Mouse (Mus musculus): ENCODE measurements around the gene Shpk. TPM values are rescaled to one million over a fixed set of nuclear protein-coding genes. Genes with fewer than 3 reads are reported as not detected.
A peak's percentile ranks its signal among the peaks of the same experiment; 100 is the strongest.

Shpk gene
- 1 to 10 TPM; 3.0 to 4.1 TPM for total RNA-seq (2021)

- DNase-seq (ENCODE audit: extremely low spot score in 1 of 2, low spot score in 1 of 2) = peak; percentile 88 to 89
These were observed at the start of gene Shpk for GRCm38 (mm10) chr11:73199230-73199712. Gene Shpk, plus strand, starts transcription at chr11:73199460.

GRCm38 (mm10) chr11:73155071-73155470 is 44.2 kb upstream of the Shpk start:
- DNase-seq (ENCODE audit: extremely low spot score in 1 of 2, low spot score in 1 of 2) = no peak

GRCm38 (mm10) chr11:73159957-73160810 is 39.1 kb upstream of the Shpk start, which contains the start of gene P2rx5:
Gene P2rx5, plus strand, starts transcription at chr11:73160421.
- peak in 1 of 2 experiments; percentile 10 for DNase-seq (ENCODE audit: extremely low spot score in 1 of 2, low spot score in 1 of 2)

- DNase-seq (ENCODE audit: extremely low spot score in 1 of 2, low spot score in 1 of 2) = no peak
These were observed 38.5 kb upstream of the Shpk start for GRCm38 (mm10) chr11:73160811-73161200.

GRCm38 (mm10) chr11:73161616-73162015 is 37.6 kb upstream of the Shpk start:
- no peak for DNase-seq (ENCODE audit: extremely low spot score in 1 of 2, low spot score in 1 of 2)

- DNase-seq (ENCODE audit: extremely low spot score in 1 of 2, low spot score in 1 of 2) = no peak
These were observed 37.0 kb upstream of the Shpk start for GRCm38 (mm10) chr11:73162284-73162683.

- DNase-seq (ENCODE audit: extremely low spot score in 1 of 2, low spot score in 1 of 2) = no peak
These were observed 31.2 kb upstream of the Shpk start for GRCm38 (mm10) chr11:73168071-73168470.

GRCm38 (mm10) chr11:73168576-73168975 is 30.7 kb upstream of the Shpk start:
- DNase-seq (ENCODE audit: extremely low spot score in 1 of 2, low spot score in 1 of 2) = no peak

GRCm38 (mm10) chr11:73169231-73169630 is 30.0 kb upstream of the Shpk start:
- peak in 1 of 2 experiments; percentile 74 for DNase-seq (ENCODE audit: extremely low spot score in 1 of 2, low spot score in 1 of 2)

GRCm38 (mm10) chr11:73172186-73172585 is 27.1 kb upstream of the Shpk start:
- DNase-seq (ENCODE audit: extremely low spot score in 1 of 2, low spot score in 1 of 2) = no peak

- no peak for DNase-seq (ENCODE audit: extremely low spot score in 1 of 2, low spot score in 1 of 2)
These were observed 23.6 kb upstream of the Shpk start for GRCm38 (mm10) chr11:73175612-73176011.

- no peak for DNase-seq (ENCODE audit: extremely low spot score in 1 of 2, low spot score in 1 of 2)
These were observed 23.1 kb upstream of the Shpk start for GRCm38 (mm10) chr11:73176186-73176585.

- DNase-seq (ENCODE audit: extremely low spot score in 1 of 2, low spot score in 1 of 2) = peak; percentile 88 to 94
These were observed 22.4 kb upstream of the Shpk start, which contains the start of the genes Emc6 and Tax1bp3 for GRCm38 (mm10) chr11:73176608-73177508. Gene Emc6, minus strand, starts transcription at chr11:73177037. Gene Tax1bp3, plus strand, starts transcription at chr11:73177083.

- DNase-seq (ENCODE audit: extremely low spot score in 1 of 2, low spot score in 1 of 2) = peak in 1 of 2 experiments; percentile 23
These were observed 21.8 kb upstream of the Shpk start for GRCm38 (mm10) chr11:73177509-73177875.

GRCm38 (mm10) chr11:73177895-73178294 is 21.4 kb upstream of the Shpk start:
- no peak for DNase-seq (ENCODE audit: extremely low spot score in 1 of 2, low spot score in 1 of 2)

- no peak for DNase-seq (ENCODE audit: extremely low spot score in 1 of 2, low spot score in 1 of 2)
These were observed 13.2 kb upstream of the Shpk start for GRCm38 (mm10) chr11:73185872-73186615.

GRCm38 (mm10) chr11:73187231-73187630 is 12.0 kb upstream of the Shpk start:
- DNase-seq (ENCODE audit: extremely low spot score in 1 of 2, low spot score in 1 of 2) = no peak

- DNase-seq (ENCODE audit: extremely low spot score in 1 of 2, low spot score in 1 of 2) = no peak
These were observed 6.2 kb upstream of the Shpk start for GRCm38 (mm10) chr11:73193047-73193446.

- no peak for DNase-seq (ENCODE audit: extremely low spot score in 1 of 2, low spot score in 1 of 2)
These were observed 4.8 kb upstream of the Shpk start for GRCm38 (mm10) chr11:73194444-73194843.

- DNase-seq (ENCODE audit: extremely low spot score in 1 of 2, low spot score in 1 of 2) = no peak
These were observed 1.1 kb upstream of the Shpk start for GRCm38 (mm10) chr11:73198190-73198589.
